Mouse (Mus musculus): Measurements from ENCODE around the gene Rcor1.

DNA sequence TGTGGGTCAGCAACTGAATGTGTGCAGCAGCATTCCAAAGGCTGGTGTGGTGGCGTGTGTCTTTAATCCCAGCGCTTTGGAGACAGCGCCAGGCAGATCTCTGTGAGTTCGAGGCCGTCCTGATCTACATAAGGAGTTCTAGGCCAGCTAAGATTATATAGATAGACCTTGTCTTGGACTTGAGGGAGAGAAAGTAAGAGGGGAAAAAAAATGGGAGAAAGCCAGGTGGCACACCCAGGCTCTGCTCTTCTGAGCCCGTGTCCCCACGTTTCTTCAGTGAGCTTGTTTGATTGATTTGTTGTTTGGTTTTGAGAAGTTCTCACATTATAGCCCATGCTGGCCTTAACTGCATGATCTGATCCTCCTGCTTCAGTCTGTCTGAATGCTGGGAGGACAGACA is 48.7 kb upstream of the Rcor1 start:
- TF ChIP-seq CTCF (conservative IDR thresholded peaks at IDR 0.05; ENCODE audit: insufficient read depth, insufficient read length, low read depth, low read length) (no peak), POLR2A (IDR thresholded peaks at IDR 0.05; ENCODE audit: low read depth, low read length) (no peak)
